Mouse (Mus musculus): ENCODE measurements around the gene Trappc6a. TPM values are rescaled to one million over a fixed set of nuclear protein-coding genes. Genes with fewer than 3 reads are reported as not detected.
"Not testable (repeated sequence)": the region's sequence is repeated elsewhere in the genome, so short reads cannot be mapped to it uniquely, and the experiment has no call there.

Gene Trappc6a
- polyA plus RNA-seq, 1 experiment from 2014 or later: 61.7 TPM

DNA sequence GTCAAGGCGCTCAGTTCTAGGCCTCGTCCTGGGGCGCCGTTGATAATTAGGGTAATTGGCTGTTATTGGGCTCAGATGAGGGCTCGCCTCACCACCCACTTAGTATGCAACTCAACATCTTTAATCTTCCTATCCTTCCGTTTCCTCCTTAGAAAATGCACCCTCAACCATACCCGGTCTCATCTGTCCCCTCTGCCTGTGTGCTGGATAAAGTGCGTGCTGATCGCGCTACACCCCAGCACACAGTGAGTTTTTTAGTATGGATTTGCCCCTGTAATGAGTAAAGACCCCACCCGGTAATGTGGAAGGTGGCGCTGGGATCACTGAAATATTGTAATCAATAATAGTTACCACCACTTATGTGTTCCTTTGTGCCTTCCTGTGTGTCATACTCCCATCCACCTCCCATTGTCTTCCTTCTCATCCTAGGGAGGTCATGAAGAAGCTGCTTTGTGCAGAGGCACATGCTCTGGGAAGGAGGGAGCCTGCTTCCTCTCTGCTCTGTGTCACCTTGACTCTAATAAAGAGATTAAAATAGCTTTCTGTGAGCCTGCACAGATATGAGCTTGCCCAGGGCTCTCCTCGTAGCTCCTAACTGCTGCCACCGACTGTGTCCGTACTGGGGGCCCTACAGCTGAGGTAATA, 851 bp downstream of the Trappc6a start:
- no peak for ATAC-seq (ENCODE audit: insufficient number of reproducible peaks, insufficient read depth, low FRiP score, low TSS enrichment)
- Histone ChIP-seq H3K4me1 (peaks cover 14% of the 10 kb centered on the region), H3K27me3 (no peaks in the 10 kb centered on the region), H3K9ac (peak overlapping the region; percentile 79), H3K4me2 (replicated peaks) (peak overlapping the region; percentile 79), H3K27ac (peak overlapping the region; percentile 57; the same call in 1 of the 2 replicates), H3K4me3 (peak overlapping the region; percentile 82), H3K36me3 (no peaks in the 10 kb centered on the region), H3K9me3 (no peaks in the 10 kb centered on the region)
- 8% methylated on average over 15 of the region's 15 CpGs for WGBS

- Histone ChIP-seq H3K27me3 (no peaks in the 10 kb centered on the region), H3K4me3 (peak overlapping the region; percentile 82; the same call in 1 of the 2 replicates), H3K4me2 (replicated peaks) (peak overlapping the region; percentile 79), H3K36me3 (no peaks in the 10 kb centered on the region), H3K9me3 (no peaks in the 10 kb centered on the region), H3K9ac (no peak overlapping the region), H3K27ac (no peak overlapping the region), H3K4me1 (peaks cover 14% of the 10 kb centered on the region)
- no peak for ATAC-seq (ENCODE audit: insufficient number of reproducible peaks, insufficient read depth, low FRiP score, low TSS enrichment)
- WGBS: 91% methylated on average over 7 of the region's 7 CpGs
These were observed 1.6 kb downstream of the Trappc6a start for GRCm38 (mm10) chr7:19509786-19510185.

- H3K4me2 ChIP-seq (replicated peaks); H3K36me3 ChIP-seq; H3K9ac ChIP-seq; H3K27me3 ChIP-seq; H3K9me3 ChIP-seq; ATAC-seq (ENCODE audit: insufficient number of reproducible peaks, insufficient read depth, low FRiP score, low TSS enrichment); H3K27ac ChIP-seq; H3K4me3 ChIP-seq: not testable (repeated sequence)
- peaks cover 11% of the 10 kb centered on the region for H3K4me1 ChIP-seq
- 94% methylated on average over 6 of the region's 7 CpGs for WGBS
These were observed 3.7 kb downstream of the Trappc6a start for GRCm38 (mm10) chr7:19511934-19512333.

DNA sequence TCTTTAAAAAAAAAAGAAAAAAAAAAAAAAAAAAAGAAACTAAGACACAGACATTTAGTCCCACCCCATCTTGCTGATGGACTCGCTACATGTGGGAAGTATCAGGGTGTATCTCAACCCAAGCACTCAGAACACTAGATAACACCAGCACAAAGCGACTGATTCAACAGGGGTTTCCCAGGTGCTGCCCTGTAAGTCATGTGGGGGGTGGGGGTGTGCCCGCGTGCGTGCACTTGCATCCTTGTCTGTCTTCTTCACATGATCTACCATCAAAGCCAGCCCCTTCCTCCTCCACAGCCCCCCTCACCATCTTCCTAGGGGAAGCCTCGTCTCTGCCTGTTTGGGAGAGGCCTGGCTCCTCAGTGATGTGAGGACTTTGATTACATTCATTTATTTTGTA, 4.2 kb downstream of the Trappc6a start:
- H3K4me3 ChIP-seq: no peak overlapping the region
- H3K36me3 ChIP-seq: no peaks in the 10 kb centered on the region
- H3K9me3 ChIP-seq: no peaks in the 10 kb centered on the region
- peaks cover 11% of the 10 kb centered on the region for H3K27me3 ChIP-seq
- no peak overlapping the region for H3K4me2 ChIP-seq (replicated peaks)
- H3K9ac ChIP-seq: no peak overlapping the region
- WGBS: 84% methylated on average over 6 of the region's 6 CpGs
- H3K4me1 ChIP-seq: peaks cover 11% of the 10 kb centered on the region
- no peak for ATAC-seq (ENCODE audit: insufficient number of reproducible peaks, insufficient read depth, low FRiP score, low TSS enrichment)
- H3K27ac ChIP-seq: no peak overlapping the region

DNA sequence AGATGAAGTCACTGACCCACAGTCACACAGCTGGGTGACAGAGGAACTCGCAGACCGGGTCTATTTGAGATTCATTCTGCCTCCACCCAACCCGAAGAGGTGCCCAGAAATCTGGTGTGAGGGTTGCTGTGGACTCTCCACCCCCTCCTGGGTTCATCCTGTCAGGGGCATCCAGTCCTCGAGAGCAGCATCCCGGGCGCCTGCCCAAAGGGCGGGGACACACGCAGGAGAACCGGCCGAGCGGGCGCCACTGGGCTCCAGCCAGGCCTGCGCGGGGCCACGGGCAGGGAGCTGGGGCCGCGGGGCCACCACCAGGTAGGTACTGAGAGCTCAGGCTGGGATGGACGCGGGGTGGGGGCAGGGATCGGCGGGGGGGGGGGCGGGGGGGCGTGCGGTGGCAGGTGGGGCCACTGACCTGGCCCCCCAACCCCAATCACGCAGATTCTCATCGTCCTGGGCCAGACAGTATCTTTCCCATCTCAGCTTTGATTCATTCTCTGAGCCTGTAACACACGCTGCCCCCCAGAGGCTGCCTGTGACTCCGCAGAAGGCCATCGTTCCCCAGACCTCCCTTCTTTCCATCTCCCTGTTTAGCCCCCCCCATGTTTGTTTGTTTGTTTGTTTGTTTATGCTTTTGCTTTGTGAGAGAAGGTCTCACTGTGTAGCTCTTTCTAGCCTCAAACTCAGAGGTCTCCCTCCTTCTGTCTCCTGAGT, 9.6 kb downstream of the Trappc6a start, which contains the start of gene Nkpd1:
Gene Nkpd1 (plus strand): TSS at position 187 of the 714 bp plus-strand sequence.
- 0 out of 2 replicates have a peak, but pooled peaks cover 2% of the 10 kb centered on the region for H3K9me3 ChIP-seq

GRCm38 (mm10) chr7:19520032-19520431, 11.8 kb downstream of the Trappc6a start:
- WGBS: 7% methylated on average over 23 of the region's 23 CpGs

More for the DNA sequence above, 9.6 kb downstream of the Trappc6a start, which contains the start of gene Nkpd1:
- no peaks in the 10 kb centered on the region for H3K36me3 ChIP-seq
- WGBS: 7% methylated on average over 25 of the region's 29 CpGs
- H3K4me2 ChIP-seq (replicated peaks): peak within 1 kb of the TSS; percentile 45
- H3K27me3 ChIP-seq: peaks cover 65% of the 10 kb centered on the region
- H3K9ac ChIP-seq: peak within 1 kb of the TSS; percentile 32; the same call in 1 of the 2 replicates
- no peak within 1 kb of the TSS for H3K27ac ChIP-seq
- H3K4me3 ChIP-seq: 0 out of 2 replicates have a peak within 1 kb of the TSS, but pooled peaks have one; percentile 14
- peaks cover 13% of the 10 kb centered on the region for H3K4me1 ChIP-seq
- ATAC-seq (ENCODE audit: insufficient number of reproducible peaks, insufficient read depth, low FRiP score, low TSS enrichment): no peak

GRCm38 (mm10) chr7:19523017-19523756, 15.0 kb downstream of the Trappc6a start:
- Histone ChIP-seq H3K36me3 (no peaks in the 10 kb centered on the region), H3K9ac (no peak overlapping the region; the same call in 1 of the 2 replicates), H3K4me2 (replicated peaks) (peak overlapping the region; percentile 82), H3K27ac (no peak overlapping the region), H3K9me3 (0 out of 2 replicates have a peak, but pooled peaks cover 2% of the 10 kb centered on the region), H3K27me3 (peaks cover 82% of the 10 kb centered on the region), H3K4me3 (peak overlapping the region; percentile 43), H3K4me1 (peaks cover 26% of the 10 kb centered on the region)
- 17% methylated on average over 72 of the region's 72 CpGs for WGBS
- ATAC-seq (ENCODE audit: insufficient number of reproducible peaks, insufficient read depth, low FRiP score, low TSS enrichment): no peak

More at GRCm38 (mm10) chr7:19520032-19520431, 11.8 kb downstream of the Trappc6a start:
- H3K27ac ChIP-seq: no peak overlapping the region
- peaks cover 87% of the 10 kb centered on the region for H3K27me3 ChIP-seq
- peaks cover 30% of the 10 kb centered on the region for H3K4me1 ChIP-seq
- ATAC-seq (ENCODE audit: insufficient number of reproducible peaks, insufficient read depth, low FRiP score, low TSS enrichment): no peak
- peak overlapping the region; percentile 45 for H3K4me2 ChIP-seq (replicated peaks)
- peak overlapping the region; percentile 23 for H3K4me3 ChIP-seq
- no peaks in the 10 kb centered on the region for H3K36me3 ChIP-seq
- H3K9ac ChIP-seq: peak overlapping the region; percentile 33; the same call in 1 of the 2 replicates
- 0 out of 2 replicates have a peak, but pooled peaks cover 2% of the 10 kb centered on the region for H3K9me3 ChIP-seq

DNA sequence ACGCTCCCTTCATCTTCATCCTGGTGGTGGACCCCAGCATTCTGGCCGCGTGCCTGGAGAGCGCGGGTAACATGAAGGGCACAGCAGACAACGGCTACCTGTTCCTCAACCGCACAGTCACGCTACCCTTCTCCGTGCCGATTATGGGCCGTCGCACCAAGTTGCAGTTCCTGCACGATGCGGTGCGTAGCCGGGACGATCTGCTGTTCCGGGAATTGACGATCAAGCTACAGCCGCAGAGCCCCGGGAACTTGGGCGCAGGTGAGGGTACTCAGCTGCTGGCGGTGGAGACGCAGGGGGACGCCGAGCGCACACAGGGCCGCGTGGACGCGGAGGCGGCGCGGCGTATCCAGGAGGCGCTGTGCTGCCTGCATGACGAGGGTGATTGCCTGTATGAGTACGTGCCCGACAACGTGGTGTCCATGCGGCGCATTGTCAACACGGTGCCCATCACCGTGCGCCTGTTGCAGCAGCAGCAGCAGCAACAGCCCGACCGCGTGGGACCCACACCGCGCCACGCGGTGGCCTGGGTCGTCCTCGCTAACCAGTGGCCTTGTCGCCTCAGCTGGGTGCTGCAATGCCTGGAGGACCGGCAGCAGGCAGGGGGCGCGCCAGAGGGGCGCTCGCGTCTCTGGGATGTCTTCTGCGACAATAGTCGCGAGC, 15.7 kb downstream of the Trappc6a start:
- Histone ChIP-seq H3K4me3 (peak overlapping the region; percentile 43), H3K9me3 (0 out of 2 replicates have a peak, but pooled peaks cover 2% of the 10 kb centered on the region), H3K4me2 (replicated peaks) (peak overlapping the region; percentile 82), H3K36me3 (peaks cover 1% of the 10 kb centered on the region; the same call in 1 of the 2 replicates), H3K9ac (peak overlapping the region; percentile 44; the same call in 1 of the 2 replicates), H3K27ac (no peak overlapping the region), H3K27me3 (peaks cover 75% of the 10 kb centered on the region), H3K4me1 (peaks cover 26% of the 10 kb centered on the region)
- 2% methylated on average over 64 of the region's 64 CpGs for WGBS
- ATAC-seq (ENCODE audit: insufficient number of reproducible peaks, insufficient read depth, low FRiP score, low TSS enrichment): peak; percentile 23; the same call in 1 of the 2 replicates

DNA sequence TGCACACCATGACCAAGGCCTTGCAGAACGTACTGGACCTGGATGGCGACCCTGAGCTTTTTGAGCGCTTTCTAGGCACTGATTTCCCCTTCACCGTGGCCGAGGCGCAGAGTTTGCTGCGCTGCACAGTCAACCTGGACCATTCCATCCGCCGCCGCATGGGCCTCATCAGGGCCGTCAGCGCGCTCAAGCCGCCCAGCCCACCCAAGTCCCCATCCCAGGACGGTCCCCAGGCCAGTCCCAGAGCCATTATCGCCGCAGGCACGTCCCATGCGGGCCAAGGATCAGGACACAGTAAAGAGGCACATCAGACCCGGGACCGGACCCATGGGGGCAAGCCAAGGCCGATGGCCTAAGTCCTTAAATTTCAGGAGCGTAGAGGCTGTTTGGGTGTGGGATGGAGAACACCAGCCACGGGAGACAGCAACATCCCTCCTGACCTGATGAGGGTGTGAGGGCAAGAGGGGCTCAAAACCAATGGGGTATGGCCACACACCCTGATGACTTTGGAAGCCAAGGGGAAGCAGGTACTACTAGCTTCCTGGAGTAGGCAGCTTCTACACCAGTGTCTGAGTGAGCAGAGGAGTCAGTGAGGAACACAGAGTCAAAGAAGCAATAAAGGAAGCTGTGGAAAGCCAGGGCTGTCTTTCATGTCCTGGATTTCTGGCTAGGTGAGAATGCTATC, 16.4 kb downstream of the Trappc6a start:
- WGBS: 11% methylated on average over 24 of the region's 24 CpGs
- Histone ChIP-seq H3K27ac (no peak overlapping the region), H3K9me3 (0 out of 2 replicates have a peak, but pooled peaks cover 2% of the 10 kb centered on the region), H3K9ac (peak overlapping the region; percentile 44), H3K4me3 (peak overlapping the region; percentile 43), H3K36me3 (peaks cover 8% of the 10 kb centered on the region), H3K4me2 (replicated peaks) (peak overlapping the region; percentile 82), H3K27me3 (peaks cover 68% of the 10 kb centered on the region), H3K4me1 (peaks cover 25% of the 10 kb centered on the region)
- ATAC-seq (ENCODE audit: insufficient number of reproducible peaks, insufficient read depth, low FRiP score, low TSS enrichment): no peak

DNA sequence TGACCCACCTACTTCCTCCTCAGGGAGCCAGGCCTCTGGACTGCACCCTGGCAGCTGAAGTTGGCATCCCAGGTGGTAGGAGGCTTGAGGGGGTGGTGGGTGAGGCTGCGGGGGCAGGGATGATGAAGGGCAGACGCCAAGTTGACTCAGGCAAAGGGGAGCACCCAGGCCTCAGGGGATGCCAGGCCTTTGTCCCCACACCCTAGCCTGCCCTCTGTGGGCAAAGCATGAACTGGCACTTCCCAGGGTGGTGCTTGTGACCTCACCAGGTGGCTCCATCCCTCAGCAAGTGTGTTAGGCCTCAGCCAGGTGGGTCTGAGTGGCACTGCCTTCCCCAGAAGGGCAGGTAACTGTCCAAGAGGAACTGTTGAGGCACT, 16.9 kb downstream of the Trappc6a start:
- no peak overlapping the region for H3K27ac ChIP-seq
- H3K4me2 ChIP-seq (replicated peaks): no peak overlapping the region
- H3K4me3 ChIP-seq: no peak overlapping the region
- WGBS: 60% methylated on average over 2 of the region's 2 CpGs
- peaks cover 13% of the 10 kb centered on the region for H3K36me3 ChIP-seq
- no peak for ATAC-seq (ENCODE audit: insufficient number of reproducible peaks, insufficient read depth, low FRiP score, low TSS enrichment)
- no peak overlapping the region for H3K9ac ChIP-seq
- peaks cover 20% of the 10 kb centered on the region for H3K4me1 ChIP-seq
- 0 out of 2 replicates have a peak, but pooled peaks cover 2% of the 10 kb centered on the region for H3K9me3 ChIP-seq
- H3K27me3 ChIP-seq: peaks cover 63% of the 10 kb centered on the region
